Mouse (Mus musculus) c-Kit-positive CD71-negative TER-119-negative erythroid progenitor cells, embryonic 14.5 days (primary cell): ENCODE measurements around the gene Wwox.

Source experiments
- DNase-seq: peaks from one replicate; pipeline ENCODE4 v3.0.0-alpha.2; 2013; ENCODE audit warnings: low read depth

The Wwox gene

GRCm38 (mm10) chr8:114670801-114671200 is 231.3 kb downstream of the Wwox start:
- DNase-seq: no peak

- no peak for DNase-seq
These were observed 231.8 kb downstream of the Wwox start for GRCm38 (mm10) chr8:114671237-114671674.

- no peak for DNase-seq
These were observed 234.0 kb downstream of the Wwox start for GRCm38 (mm10) chr8:114673416-114673815.

GRCm38 (mm10) chr8:114675151-114675550 is 235.7 kb downstream of the Wwox start:
- no peak for DNase-seq

GRCm38 (mm10) chr8:114676918-114677317 is 237.5 kb downstream of the Wwox start:
- DNase-seq: no peak

GRCm38 (mm10) chr8:114677551-114678127 is 238.2 kb downstream of the Wwox start:
- no peak for DNase-seq

GRCm38 (mm10) chr8:114679386-114680098 is 240.1 kb downstream of the Wwox start:
- no peak for DNase-seq

- no peak for DNase-seq
These were observed 241.7 kb downstream of the Wwox start for GRCm38 (mm10) chr8:114681136-114681535.

- no peak for DNase-seq
These were observed 242.7 kb downstream of the Wwox start for GRCm38 (mm10) chr8:114682166-114682565.

- DNase-seq: no peak
These were observed 244.7 kb downstream of the Wwox start for GRCm38 (mm10) chr8:114684046-114684702.

GRCm38 (mm10) chr8:114686462-114686861 is 247.0 kb downstream of the Wwox start:
- DNase-seq: no peak

- no peak for DNase-seq
These were observed 249.3 kb downstream of the Wwox start for GRCm38 (mm10) chr8:114688732-114689131.

- DNase-seq: no peak
These were observed 255.2 kb downstream of the Wwox start for GRCm38 (mm10) chr8:114694566-114695198.

GRCm38 (mm10) chr8:114703517-114703916 is 264.1 kb downstream of the Wwox start:
- no peak for DNase-seq

- no peak for DNase-seq
These were observed 268.2 kb downstream of the Wwox start for GRCm38 (mm10) chr8:114707538-114708138.

GRCm38 (mm10) chr8:114715318-114716070 is 276.0 kb downstream of the Wwox start:
- peak; percentile 6 for DNase-seq

GRCm38 (mm10) chr8:114716546-114717255 is 277.2 kb downstream of the Wwox start:
- no peak for DNase-seq

- DNase-seq: no peak
These were observed 279.4 kb downstream of the Wwox start for GRCm38 (mm10) chr8:114718821-114719220.

- no peak for DNase-seq
These were observed 283.2 kb downstream of the Wwox start for GRCm38 (mm10) chr8:114722611-114723010.

GRCm38 (mm10) chr8:114731260-114732140 is 292.0 kb downstream of the Wwox start:
- no peak for DNase-seq
